Mouse (Mus musculus): ENCODE data around the gene Rspo4. TPM values are rescaled to one million over a fixed set of nuclear protein-coding genes. Genes with fewer than 3 reads are reported as not detected.

Rspo4 gene
- total RNA-seq, 2 experiments from 2014 or later = not detected

DNA sequence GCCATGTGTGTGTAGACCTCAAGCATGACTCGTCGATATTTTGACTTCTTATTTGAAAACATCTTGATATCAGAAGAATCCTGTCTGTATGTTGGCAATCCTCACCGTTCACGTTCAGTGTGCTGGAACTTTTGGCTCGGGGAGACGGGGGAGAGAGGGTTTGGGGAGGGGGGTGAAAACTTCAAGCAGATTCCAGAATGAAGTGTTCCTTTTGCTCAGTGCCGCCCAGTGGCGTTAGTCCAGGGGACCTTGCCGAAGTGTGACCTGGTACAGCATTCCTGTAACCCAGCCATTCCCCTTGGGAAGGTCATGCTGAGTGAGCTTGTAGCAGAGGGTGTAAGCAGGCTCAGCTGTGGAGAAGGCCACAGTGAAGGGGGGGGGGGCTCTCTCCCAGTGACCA, 76.4 kb downstream of the Rspo4 start:
- no peak for TF ChIP-seq CTCF (conservative IDR thresholded peaks at IDR 0.05)
- no peak overlapping the region for H3K4me3 ChIP-seq

DNA sequence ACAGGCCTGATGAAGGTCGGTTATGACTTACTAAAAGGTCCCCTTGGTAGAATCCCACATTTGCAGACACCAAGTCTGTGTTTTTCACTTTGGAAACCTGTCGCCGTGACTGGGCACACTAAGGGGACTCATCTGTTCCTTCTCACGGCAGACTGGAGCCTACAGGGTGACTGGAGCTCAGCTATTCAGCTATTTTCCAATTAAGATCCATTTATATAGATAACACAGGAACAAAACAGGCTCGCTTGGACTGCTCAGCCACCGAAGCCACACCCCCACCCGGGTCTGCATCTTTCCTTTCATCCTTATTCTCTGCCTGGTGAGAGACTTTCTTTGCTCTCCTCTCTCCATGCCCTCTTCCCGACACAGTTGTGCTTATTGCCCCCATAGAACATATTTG, 78.3 kb downstream of the Rspo4 start:
- Histone ChIP-seq H3K27ac (no peak overlapping the region), H3K4me3 (no peak overlapping the region)
- TF ChIP-seq CTCF (conservative IDR thresholded peaks at IDR 0.05) = no peak
- DNase-seq (ENCODE audit: low spot score in 2 of 2) = no peak

More for the DNA sequence above, 76.4 kb downstream of the Rspo4 start:
- DNase-seq (ENCODE audit: low spot score in 2 of 2) = no peak
- no peak overlapping the region for H3K27ac ChIP-seq

DNA sequence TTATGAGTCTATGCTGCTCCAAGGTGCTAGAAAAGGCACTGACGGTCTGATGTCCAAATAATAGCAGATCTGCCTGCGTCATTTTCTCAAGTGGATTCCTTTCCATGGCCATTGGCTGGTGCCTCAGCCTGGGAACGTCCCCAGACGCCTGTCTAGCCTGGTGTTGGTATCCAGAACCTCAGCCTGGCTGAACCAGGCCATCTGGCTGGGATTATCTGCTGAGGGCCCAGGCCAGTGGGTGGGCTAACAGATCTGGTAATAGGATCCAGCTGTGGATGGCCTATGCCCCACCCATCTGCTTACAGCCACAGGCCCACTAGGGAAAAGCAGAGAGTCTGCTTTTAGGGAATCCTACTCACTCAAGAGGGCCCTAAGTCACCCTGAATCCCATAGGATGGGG, 78.9 kb downstream of the Rspo4 start:
- TF ChIP-seq CTCF (conservative IDR thresholded peaks at IDR 0.05) = no peak
- H3K27ac ChIP-seq = no peak overlapping the region

More for the DNA sequence above, 78.9 kb downstream of the Rspo4 start:
- H3K4me3 ChIP-seq = no peak overlapping the region
- no peak for DNase-seq (ENCODE audit: low spot score in 2 of 2)

Other genes with a start within 250 kb of the Rspo4 start
- 100 to 1,000 TPM; 401 to 415 TPM for gene Snph, start 210.3 kb upstream of the Rspo4 start, total RNA-seq (2021)
- gene Rad21l, start 174.4 kb upstream of the Rspo4 start, total RNA-seq (2021) = 1 to 10 TPM; 1.2 to 1.4 TPM
- gene Tmem74b, start 140.9 kb upstream of the Rspo4 start, total RNA-seq (2021) = 1 to 10 TPM; 4.5 to 5.3 TPM
- gene Psmf1, start 98.7 kb upstream of the Rspo4 start, total RNA-seq (2021) = 10 to 100 TPM; 34.6 to 36.9 TPM
- under 1 TPM in 1 of 2 experiments, not detected in 1; 0.20 TPM for gene Angpt4, start 68.3 kb downstream of the Rspo4 start, total RNA-seq (2021)
- gene Fam110a, start 137.3 kb downstream of the Rspo4 start, total RNA-seq (2021) = 1 to 10 TPM; 7.8 to 8.0 TPM
- gene Slc52a3, start 153.6 kb downstream of the Rspo4 start, total RNA-seq (2021) = 1 to 10 TPM; 2.8 to 2.9 TPM
- 10 to 100 TPM; 24.4 to 25.4 TPM for gene Scrt2, start 238.6 kb downstream of the Rspo4 start, total RNA-seq (2021)